Mouse (Mus musculus) telencephalon, adult 2 months (tissue): ENCODE measurements around the gene Csnk2b.

Experiments
- DNase-seq: peaks from one replicate; pipeline ENCODE4 v3.0.0-alpha.2; 2011; ENCODE audit warnings: low read depth, low spot score

Gene Csnk2b

DNA sequence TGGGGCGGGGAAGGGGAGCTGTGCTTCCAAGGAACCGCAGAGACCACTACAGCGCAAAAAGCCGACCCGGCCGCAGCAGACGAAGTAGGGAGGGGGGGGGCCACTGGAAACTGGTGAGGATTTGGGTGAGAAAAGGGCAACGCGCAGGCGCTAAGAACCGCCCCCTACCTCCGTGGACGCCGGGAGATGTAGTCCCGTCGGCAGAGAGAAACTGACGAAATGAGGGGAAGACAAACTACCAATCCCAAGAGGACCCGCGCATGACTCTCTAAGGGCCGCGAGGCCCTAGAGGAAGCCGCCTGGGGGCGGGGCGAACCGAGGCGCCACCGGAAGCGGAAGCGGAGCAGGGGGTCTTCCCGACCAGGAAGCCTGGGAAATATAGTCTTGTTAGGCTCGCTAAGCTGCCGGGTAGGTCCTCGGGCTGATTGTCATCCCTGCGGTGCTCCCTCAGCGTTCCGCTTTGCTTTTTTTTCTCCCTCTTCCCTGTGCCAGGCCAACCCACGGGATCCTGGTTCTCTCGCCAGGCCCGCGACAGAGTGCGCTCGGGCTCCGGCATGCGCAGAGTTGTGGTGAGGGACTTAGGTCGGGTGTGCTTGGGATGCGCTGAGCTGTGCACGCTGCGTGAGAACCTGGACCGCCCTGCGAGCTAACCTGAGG, 582 bp downstream of the Csnk2b start, which contains the start of gene Gpank1:
Gene Gpank1, plus strand, starts transcription at position 313 of the 657 bp plus-strand sequence.
- peak; percentile 99 for DNase-seq

- DNase-seq = no peak
These were observed 1.1 kb downstream of the Csnk2b start for GRCm38 (mm10) chr17:35120745-35121142.

GRCm38 (mm10) chr17:35115046-35116019, 6.5 kb downstream of the Csnk2b start, which contains the start of gene Ly6g5b:
TSS of gene Ly6g5b (minus strand) at chr17:35115428.
- DNase-seq = no peak

- no peak for DNase-seq
These were observed 10.1 kb downstream of the Csnk2b start for GRCm38 (mm10) chr17:35111774-35112173.

GRCm38 (mm10) chr17:35108097-35108496, 13.8 kb downstream of the Csnk2b start, which contains the start of gene Ly6g5c:
TSS of gene Ly6g5c (plus strand) at chr17:35108279.
- DNase-seq = no peak

- no peak for DNase-seq
These were observed 15.3 kb downstream of the Csnk2b start for GRCm38 (mm10) chr17:35106522-35106921.

DNA sequence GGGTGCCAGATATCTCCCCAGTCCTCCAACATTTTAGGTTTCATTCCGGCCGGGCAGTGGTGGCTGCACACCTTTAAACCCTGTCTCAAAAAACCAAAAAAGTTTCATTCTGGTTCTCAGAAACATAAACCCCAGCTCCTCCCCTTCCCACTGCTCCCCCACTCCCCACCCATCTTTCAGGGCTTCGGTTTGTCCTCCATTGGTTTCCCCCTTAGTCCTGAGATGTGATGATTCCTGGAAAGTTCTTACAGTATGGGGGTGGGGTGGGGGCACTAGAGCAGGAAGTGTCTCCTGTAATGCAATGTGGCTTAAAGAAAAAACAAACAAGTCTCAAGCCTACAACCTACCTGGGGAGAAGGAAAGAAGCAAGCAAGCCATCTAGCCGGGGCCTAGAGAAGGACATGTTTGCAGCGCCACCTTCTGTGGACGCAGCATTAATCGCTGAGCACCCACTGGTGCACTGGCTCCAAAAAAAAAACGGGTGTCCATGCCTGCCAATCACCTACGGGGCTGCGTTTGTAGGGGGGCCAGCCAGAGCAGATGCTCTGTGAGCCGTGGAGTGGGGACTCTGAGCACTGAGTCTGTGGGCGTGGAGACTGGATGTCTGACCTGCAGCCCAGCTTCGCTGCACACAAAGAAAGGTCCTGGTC, 16.0 kb downstream of the Csnk2b start:
- DNase-seq = no peak

GRCm38 (mm10) chr17:35104754-35105153, 17.1 kb downstream of the Csnk2b start:
- no peak for DNase-seq

DNA sequence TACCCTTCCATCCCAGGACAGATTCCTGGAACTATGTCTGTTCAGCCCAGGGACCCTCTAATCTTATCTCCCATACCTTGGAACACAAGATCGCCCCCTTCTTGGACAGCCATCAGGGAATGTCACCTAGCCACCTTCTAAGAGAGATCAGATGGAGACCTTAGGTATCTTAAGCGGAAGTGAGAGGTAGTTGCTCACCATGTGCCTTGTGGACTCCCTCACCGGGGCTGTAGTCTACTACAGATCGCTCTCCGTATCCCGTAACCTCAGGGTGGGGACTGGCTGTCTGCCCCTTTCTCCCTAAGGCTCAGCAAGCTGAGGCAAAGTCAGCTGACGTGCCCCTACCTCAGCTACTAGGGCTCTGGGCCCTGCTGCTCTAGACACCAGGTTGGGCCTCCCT, 17.8 kb downstream of the Csnk2b start:
- no peak for DNase-seq

DNA sequence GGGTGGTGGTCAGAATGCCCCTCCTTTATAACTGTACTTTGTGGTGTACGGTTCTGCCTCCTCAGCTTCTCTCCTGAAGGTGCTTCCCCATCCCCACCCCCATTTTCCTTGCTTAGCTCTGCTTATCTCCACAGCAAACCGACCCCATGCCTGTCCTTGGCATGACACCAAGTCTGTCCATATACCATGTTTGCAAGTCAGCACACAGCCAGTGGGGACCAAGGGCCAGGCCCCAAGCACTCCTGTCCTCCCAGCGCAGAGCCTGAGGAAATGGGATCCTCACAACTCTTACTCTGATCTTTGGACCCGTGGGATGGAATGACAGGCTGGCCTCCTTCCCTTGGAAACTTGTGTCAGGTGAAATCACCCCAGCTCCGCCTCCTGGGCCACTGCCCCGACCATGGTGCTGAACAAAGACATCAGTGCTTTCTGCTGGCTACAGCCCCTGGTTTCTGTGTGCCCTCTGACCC, 18.6 kb downstream of the Csnk2b start:
- DNase-seq = no peak

- DNase-seq = no peak
These were observed 19.6 kb downstream of the Csnk2b start for GRCm38 (mm10) chr17:35102299-35102698.

DNA sequence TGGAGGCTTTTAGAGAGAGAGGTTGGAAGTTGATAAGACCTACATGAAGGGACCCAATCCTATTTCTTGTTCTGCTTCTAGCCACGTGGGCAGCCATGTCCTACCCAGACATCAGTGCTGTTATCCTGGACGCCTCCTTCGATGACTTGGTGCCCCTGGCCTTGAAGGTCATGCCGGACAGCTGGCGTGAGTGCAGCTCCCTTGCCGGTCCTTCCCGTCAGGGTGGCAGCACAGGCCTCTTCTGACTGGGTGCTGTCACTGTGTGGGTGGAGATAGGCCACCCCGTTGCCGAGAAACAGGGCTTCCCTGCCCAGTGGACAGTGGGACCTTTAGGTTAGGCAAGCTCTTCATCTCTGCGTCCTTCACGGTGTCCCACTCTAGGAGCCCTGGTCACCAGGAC, 20.7 kb downstream of the Csnk2b start:
- no peak for DNase-seq

DNA sequence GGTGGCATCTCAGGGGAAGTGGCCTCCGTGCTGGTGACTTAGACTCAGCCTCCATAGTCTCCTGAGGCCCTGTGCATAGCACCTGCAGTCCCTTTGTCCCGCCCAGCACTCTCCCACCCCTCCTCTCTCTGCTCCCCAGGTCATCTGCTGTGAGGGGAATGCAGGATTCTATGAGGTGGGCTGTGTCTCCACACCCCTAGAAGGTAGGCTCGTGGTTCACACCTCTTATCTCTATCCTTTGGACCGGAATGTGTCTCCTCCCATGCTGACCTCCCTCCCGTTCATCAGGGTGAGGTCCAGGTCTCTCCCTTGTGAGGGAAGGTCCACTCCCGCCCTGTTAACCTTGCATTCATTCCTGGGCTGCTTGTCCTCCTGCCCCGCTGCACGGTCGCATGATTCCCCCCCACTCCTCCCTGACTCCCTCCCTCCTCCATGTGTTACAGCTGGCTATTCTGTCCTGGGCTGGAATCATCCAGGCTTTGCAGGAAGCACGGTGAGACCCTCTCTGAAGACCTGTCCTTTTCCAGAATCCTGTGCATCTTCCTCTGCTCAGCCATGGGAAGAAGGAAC, 21.6 kb downstream of the Csnk2b start:
- DNase-seq = no peak

DNA sequence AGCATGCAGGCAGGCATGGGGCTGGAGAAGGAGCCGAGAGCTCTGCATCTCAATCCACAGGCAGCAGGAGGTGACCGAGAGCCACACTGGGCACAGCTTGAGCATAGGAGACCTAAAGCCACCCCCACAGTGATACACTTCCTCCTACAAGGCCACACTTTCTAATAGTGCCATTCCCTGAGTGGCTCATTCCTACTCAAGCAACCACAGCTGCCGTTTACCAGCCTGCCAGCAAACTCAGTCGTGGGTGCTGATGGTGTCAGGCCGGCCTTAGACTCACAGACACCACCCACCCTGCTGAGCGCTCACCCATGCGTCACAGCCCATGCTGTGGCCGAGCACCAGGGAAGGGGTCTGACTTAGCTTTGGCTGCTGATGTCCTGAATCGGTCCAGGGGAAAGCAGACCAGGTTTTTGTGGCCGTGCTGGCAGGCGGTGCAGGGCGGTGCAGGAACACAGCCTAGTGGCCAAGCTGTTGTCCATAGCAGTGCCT, 24.6 kb downstream of the Csnk2b start:
- peak; percentile 55 for DNase-seq

GRCm38 (mm10) chr17:35096597-35096996, 25.3 kb downstream of the Csnk2b start:
- no peak for DNase-seq

DNA sequence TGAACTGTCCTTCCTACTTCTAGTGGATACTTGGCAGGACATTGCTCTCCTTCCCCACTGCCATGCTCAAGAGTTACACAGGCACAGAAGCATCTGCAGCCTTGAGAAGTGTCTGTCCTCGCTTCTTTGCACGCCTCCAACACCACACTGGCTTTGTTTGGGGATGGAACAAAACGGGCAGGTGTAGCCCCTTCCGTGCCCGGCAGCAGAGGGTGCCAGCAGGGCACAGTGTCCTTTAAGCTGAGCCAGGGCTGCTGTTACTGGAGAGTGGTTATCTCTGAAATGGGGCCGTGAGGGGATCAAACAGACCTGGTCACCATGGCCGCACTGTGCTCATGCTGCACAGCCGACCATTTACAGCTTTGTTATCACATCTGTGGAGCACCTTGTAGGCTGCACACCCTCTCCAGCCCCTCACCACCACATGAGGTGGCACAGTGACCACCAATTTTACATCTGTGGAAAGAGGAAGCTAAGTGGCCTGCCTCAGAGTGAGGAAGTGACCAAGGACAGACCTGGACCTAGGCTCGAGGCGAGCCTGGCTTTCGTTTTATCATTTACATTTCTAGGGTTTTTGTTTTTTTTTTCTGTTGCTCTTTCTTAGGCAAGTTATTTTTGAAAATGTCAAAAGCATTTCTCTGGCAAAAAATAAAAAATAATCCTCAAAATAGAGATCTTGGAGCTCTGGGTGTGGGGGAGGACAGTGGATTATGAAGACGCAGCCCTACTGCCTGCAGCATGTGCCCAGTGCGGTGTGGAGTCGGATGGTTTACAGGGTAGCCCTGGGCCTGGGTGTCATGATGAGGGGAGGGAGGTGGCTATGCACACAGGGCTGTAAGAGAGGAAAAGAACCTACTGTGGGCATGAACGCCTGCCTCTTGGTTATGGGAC, 27.1 kb downstream of the Csnk2b start:
- DNase-seq = no peak

DNA sequence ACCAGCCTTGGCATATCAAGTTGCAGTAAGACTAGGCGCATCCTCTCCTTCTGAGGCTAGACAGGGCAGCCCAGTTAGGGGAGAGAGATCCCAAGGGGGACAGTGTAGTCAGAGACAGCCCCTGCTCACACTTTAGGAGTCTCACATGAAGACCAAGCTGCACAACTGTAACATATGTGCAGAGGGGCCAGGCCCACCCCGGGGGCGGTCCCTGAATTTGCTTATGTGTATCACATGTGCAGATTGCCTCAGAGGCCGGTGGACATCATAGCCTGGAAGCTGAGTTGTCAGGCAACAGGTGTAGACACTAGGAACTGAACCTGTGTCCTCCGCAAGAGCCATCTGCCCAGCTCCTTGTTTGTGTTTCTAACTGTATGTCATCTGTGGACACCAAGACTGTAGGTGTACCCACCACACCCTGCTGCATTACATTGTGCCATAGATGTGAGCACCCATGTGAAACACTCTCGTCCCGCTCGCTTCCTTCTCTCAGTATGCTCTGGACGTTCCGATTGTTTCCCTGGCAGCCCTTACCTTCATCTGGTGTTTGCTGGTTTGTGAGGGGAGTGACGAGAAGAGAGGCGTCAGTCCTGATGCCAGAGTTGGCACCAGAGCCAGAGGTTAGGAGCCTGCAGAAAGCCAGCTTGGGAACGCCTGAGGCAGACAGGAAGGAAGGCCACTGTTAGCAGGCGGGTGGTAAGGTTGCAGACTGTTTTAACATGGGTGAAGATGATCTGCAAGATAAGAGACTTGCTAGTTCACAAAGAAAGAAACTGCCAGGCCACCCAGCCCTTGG, 29.3 kb downstream of the Csnk2b start:
- no peak for DNase-seq

DNA sequence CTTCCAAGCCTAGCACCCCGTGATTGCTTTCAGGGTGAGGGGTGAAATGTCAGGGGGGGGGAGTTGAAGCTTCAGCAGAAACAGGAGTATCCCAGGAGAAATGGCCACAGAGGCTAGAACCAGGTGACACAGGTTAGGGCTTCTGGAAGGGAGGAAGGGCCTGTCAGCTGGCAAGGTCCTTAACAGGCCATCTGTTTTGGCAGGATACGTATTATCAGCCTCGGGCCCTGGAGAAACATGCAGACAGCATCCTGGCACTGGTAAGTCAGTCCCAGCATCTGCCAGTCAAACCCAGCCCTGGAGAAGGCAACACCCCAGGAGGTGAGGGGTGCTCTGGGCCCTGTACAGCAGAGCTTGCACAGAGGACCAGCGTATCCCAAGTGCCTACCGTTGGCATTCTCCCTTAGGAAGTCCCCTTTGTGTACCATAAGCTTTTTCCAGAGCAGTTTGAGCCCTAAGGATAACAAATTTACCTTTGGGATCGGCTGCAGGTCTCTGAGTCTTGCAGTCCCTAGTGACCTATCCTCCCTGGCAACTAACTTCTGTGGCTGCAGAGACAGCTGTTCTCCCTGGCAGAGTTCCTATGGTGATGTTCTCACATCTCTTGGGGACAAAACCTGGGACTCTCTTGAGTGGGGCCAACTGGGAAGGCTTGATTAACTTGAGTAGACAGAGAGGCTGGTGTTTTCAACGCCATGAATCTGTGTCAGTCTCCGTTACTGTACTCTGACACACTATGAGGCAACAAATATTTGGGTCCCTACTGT, 31.5 kb downstream of the Csnk2b start:
- no peak for DNase-seq
